Mouse (Mus musculus) midbrain, postnatal 0 days (tissue): Measurements from ENCODE around the gene Ttc22. TPM values are rescaled to one million over a fixed set of nuclear protein-coding genes. Genes with fewer than 3 reads are reported as not detected.

ENCODE experiments used
- ATAC-seq: fragments of 200-750 bp; cut with Nextera tagmentation; 2 replicates; pipeline ENCODE4 v1.8.0; 2017; ENCODE audit warnings: moderate number of reproducible peaks, mild to moderate bottlenecking, moderate TSS enrichment, moderate library complexity; ENCODE audit not compliant: low FRiP score
- DNase-seq: peaks from one replicate; pipeline ENCODE4 v3.0.0-alpha.2; 2015; ENCODE audit warnings: low spot score
- H3K27ac ChIP-seq: fragments of 300-500 bp; sonication (generic); 2 replicates; pipeline ENCODE4 v1.5.1; 2014; ENCODE audit warnings: low read depth, mild to moderate bottlenecking, low read length, mixed read lengths
- H3K27me3 ChIP-seq: fragments of 300-500 bp; sonication (generic); 2 replicates; pipeline ENCODE4 v1.6.1; 2014; ENCODE audit warnings: low read length, control low read depth, mixed read lengths; ENCODE audit not compliant: insufficient read depth
- H3K36me3 ChIP-seq: fragments of 300-500 bp; sonication (generic); 2 replicates; pipeline ENCODE4 v1.6.1; 2014; ENCODE audit warnings: low read length, control low read depth, mixed read lengths; ENCODE audit not compliant: insufficient read depth
- H3K4me1 ChIP-seq: fragments of 300-500 bp; sonication (generic); 2 replicates; pipeline ENCODE4 v1.6.1; 2014; ENCODE audit warnings: mild to moderate bottlenecking, control low read depth, antibody characterized with exemption, low read length, mixed read lengths; ENCODE audit not compliant: insufficient read depth
- H3K4me2 ChIP-seq: fragments of 300-500 bp; sonication (generic); 2 replicates; pipeline ENCODE4 v1.6.1; 2014; ENCODE audit warnings: low read depth, mild to moderate bottlenecking, low read length, mixed read lengths; ENCODE audit not compliant: poor library complexity, severe bottlenecking
- H3K4me3 ChIP-seq: fragments of 300-500 bp; sonication (generic); 2 replicates; pipeline ENCODE4 v1.5.1; 2014; ENCODE audit warnings: low read depth, mild to moderate bottlenecking, low read length, moderate library complexity
- H3K9ac ChIP-seq: fragments of 300-500 bp; sonication (generic); replicated peaks from 2 replicates; pipeline ENCODE4 v1.6.1; 2014; ENCODE audit warnings: mild to moderate bottlenecking, low read length, moderate library complexity, mixed read lengths; ENCODE audit not compliant: poor library complexity, severe bottlenecking
- H3K9me3 ChIP-seq: fragments of 300-500 bp; sonication (generic); 2 replicates; pipeline ENCODE4 v1.6.1; 2016; ENCODE audit warnings: low read length, control low read depth
- CTCF ChIP-seq: IDR thresholded peaks from 2 replicates; pipeline ENCODE4 v1.5.1; 2016; ENCODE audit warnings: antibody characterized with exemption, mild to moderate bottlenecking
- WGBS: fragments of 180-500 bp; shearing (Covaris S2); extraction: QIAGEN DNeasy Blood & Tissue Kit; methylation state at CpG from one replicate; pipeline ENCODE4 v1.1.7; 2014; 5-methylcytosine and 5-hydroxymethylcytosine counted together
- polyA plus RNA-seq: library from polyadenylated mRNA; unstranded; fragments of >200 nt; fragmentation: Nextera tagmentation; extraction: Ambion mirVana; gene quantifications from 2 replicates; pipeline ENCODE4 v1.2.1, GENCODE M21; 2015
- total RNA-seq: library from RNA; depleted of rRNA; stranded (reverse); fragments of >200 nt; gene quantifications from 2 replicates; pipeline ENCODE4 v1.2.3, GENCODE M21; 2014

Gene Ttc22
- total and polyA plus RNA-seq, 2 experiments from 2014 or later, result 4.1 to 4.6 TPM

- ATAC-seq (no peak), DNase-seq (no peak)
- Histone ChIP-seq H3K9me3 (no peaks in the 10 kb centered on the region), H3K27me3 (0 out of 2 replicates have a peak, but pooled peaks cover 7% of the 10 kb centered on the region), H3K4me1 (peaks cover 6% of the 10 kb centered on the region; the same call in 1 of the 2 replicates), H3K9ac (no peak overlapping the region), H3K36me3 (no peaks in the 10 kb centered on the region), H3K27ac (no peak overlapping the region), H3K4me2 (no peak overlapping the region), H3K4me3 (no peak overlapping the region)
- WGBS, result 80% methylated on average over 3 of the region's 3 CpGs
- TF ChIP-seq CTCF, result no peak
These were observed 8.7 kb upstream of the Ttc22 start for GRCm38 (mm10) chr4:106613560-106613959.

GRCm38 (mm10) chr4:106614180-106614797 lies 7.9 kb upstream of the Ttc22 start:
- no peak overlapping the region for H3K9ac ChIP-seq
- TF ChIP-seq CTCF, result peak; percentile 99
- no peak overlapping the region for H3K4me3 ChIP-seq
- H3K36me3 ChIP-seq, result no peaks in the 10 kb centered on the region
- ATAC-seq (peak; percentile 73), DNase-seq (peak; percentile 87)
- peaks cover 6% of the 10 kb centered on the region; the same call in 1 of the 2 replicates for H3K4me1 ChIP-seq
- H3K27me3 ChIP-seq, result 0 out of 2 replicates have a peak, but pooled peaks cover 7% of the 10 kb centered on the region
- H3K4me2 ChIP-seq, result no peak overlapping the region
- no peak overlapping the region for H3K27ac ChIP-seq
- 38% methylated on average over 7 of the region's 7 CpGs for WGBS
- H3K9me3 ChIP-seq, result no peaks in the 10 kb centered on the region

DNA sequence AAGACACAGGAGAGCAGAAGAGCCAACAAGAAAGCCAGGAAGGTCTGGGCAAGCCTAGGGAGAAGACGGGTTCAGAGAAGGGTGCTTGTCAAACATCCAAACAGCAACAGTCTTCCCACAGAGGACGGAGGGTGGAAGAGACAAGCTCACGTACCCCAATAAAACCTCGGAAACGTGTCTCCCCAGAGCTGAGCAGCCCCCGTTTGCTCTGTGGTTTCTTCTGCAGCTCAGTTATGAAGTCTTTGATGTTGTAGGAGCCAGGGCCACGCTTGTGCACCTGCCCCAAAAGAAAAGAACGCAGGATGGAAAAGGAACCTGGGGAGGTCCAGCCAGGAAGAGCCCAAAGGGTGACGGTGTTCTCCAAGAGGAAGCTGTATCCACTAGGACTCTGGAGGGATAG lies 7.4 kb upstream of the Ttc22 start:
- no peak for TF ChIP-seq CTCF
- 0 out of 2 replicates have a peak, but pooled peaks cover 7% of the 10 kb centered on the region for H3K27me3 ChIP-seq
- 82% methylated on average over 9 of the region's 9 CpGs for WGBS

GRCm38 (mm10) chr4:106615637-106616036 lies 6.6 kb upstream of the Ttc22 start:
- H3K4me3 ChIP-seq, result no peak overlapping the region
- H3K4me1 ChIP-seq, result peaks cover 6% of the 10 kb centered on the region; the same call in 1 of the 2 replicates
- no peak for ATAC-seq
- TF ChIP-seq CTCF, result no peak
- no peak overlapping the region for H3K4me2 ChIP-seq
- H3K9ac ChIP-seq, result no peak overlapping the region
- no peak for DNase-seq
- WGBS, result 86% methylated on average over 12 of the region's 12 CpGs
- H3K27ac ChIP-seq, result no peak overlapping the region
- no peaks in the 10 kb centered on the region for H3K36me3 ChIP-seq
- no peaks in the 10 kb centered on the region for H3K9me3 ChIP-seq
- 0 out of 2 replicates have a peak, but pooled peaks cover 7% of the 10 kb centered on the region for H3K27me3 ChIP-seq

More for the DNA sequence above, 7.4 kb upstream of the Ttc22 start:
- Histone ChIP-seq H3K36me3 (no peaks in the 10 kb centered on the region), H3K4me3 (no peak overlapping the region), H3K4me1 (peaks cover 6% of the 10 kb centered on the region; the same call in 1 of the 2 replicates), H3K9me3 (no peaks in the 10 kb centered on the region), H3K4me2 (no peak overlapping the region), H3K27ac (no peak overlapping the region), H3K9ac (no peak overlapping the region)
- ATAC-seq (no peak), DNase-seq (no peak)

- 0 out of 2 replicates have a peak within 1 kb of the TSS, but pooled peaks have one; percentile 36 for H3K9ac ChIP-seq
- under 1% methylated on average over 19 of the region's 19 CpGs for WGBS
- no peaks in the 10 kb centered on the region for H3K36me3 ChIP-seq
- peaks cover 14% of the 10 kb centered on the region for H3K27me3 ChIP-seq
- H3K9me3 ChIP-seq, result no peaks in the 10 kb centered on the region
- DNase-seq (no peak), ATAC-seq (no peak; the same call in 1 of the 2 replicates)
- peak within 1 kb of the TSS; percentile 16 for H3K4me3 ChIP-seq
- H3K4me1 ChIP-seq, result peaks cover 6% of the 10 kb centered on the region; the same call in 1 of the 2 replicates
- no peak for TF ChIP-seq CTCF
- no peak within 1 kb of the TSS; the same call in 1 of the 2 replicates for H3K27ac ChIP-seq
- H3K4me2 ChIP-seq, result peak within 1 kb of the TSS; percentile 55
These were observed 5.2 kb upstream of the Ttc22 start, which contains the start of gene Lexm for GRCm38 (mm10) chr4:106617056-106617455. Lexm (minus strand) TSS chr4:106617241.

- TF ChIP-seq CTCF, result no peak
- no peak overlapping the region for H3K27ac ChIP-seq
- no peak overlapping the region for H3K4me3 ChIP-seq
- no peak for DNase-seq
- no peaks in the 10 kb centered on the region for H3K9me3 ChIP-seq
- ATAC-seq, result no peak
- peaks cover 9% of the 10 kb centered on the region for H3K27me3 ChIP-seq
- no peaks in the 10 kb centered on the region for H3K36me3 ChIP-seq
- WGBS, result 88% methylated on average over 4 of the region's 4 CpGs
- H3K9ac ChIP-seq, result no peak overlapping the region
- H3K4me2 ChIP-seq, result no peak overlapping the region
- H3K4me1 ChIP-seq, result peaks cover 6% of the 10 kb centered on the region; the same call in 1 of the 2 replicates
These were observed 3.3 kb upstream of the Ttc22 start for GRCm38 (mm10) chr4:106618898-106619297.
